22 mouse cellular contexts compared by ENCODE assay signal in the genomic region with DNA sequence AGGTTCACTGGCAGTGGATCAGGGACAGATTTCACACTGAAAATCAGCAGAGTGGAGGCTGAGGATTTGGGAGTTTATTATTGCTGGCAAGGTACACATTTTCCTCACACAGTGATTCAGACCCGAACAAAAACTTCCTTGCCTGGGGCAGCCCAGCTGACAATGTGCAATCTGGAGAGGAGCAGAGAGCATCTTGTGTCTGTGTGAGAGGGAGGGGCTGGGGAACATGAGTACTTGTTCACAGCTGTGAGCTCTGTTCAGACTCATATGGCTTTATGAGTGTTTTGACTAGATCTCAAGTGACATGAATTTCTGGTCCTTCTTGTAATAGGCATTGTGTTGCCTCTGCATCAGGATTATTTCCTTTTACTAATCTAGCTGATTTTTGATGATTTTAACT.
DNase-seq lines count a peak whose midpoint lies in the region; ATAC-seq and TF ChIP-seq lines count a peak whose summit lies in the region.
"Had no signal": no experiment of that assay in that cellular context is flagged by ENCODE, and none has a peak within 500 bp of the region (broad histone marks: within the 10 kb centered on the region; RNA-seq: fewer than 3 reads in every experiment).

No protein-coding gene starts in this region.

- no peak for TF ChIP-seq CTCF in midbrain, postnatal 0 days (IDR thresholded peaks at IDR 0.05)

- peak; percentile 19 for DNase-seq in forebrain, embryonic 14.5 days (ENCODE audit: low spot score)
- no peak for DNase-seq in forebrain, embryonic 11.5 days (ENCODE audit: low spot score)
- peak; percentile 25 for DNase-seq in midbrain, postnatal 0 days (ENCODE audit: low spot score)
- peak; percentile 48 for DNase-seq in embryonic facial prominence, embryonic 14.5 days (ENCODE audit: low spot score)
- peak; percentile 64 for DNase-seq in retina, postnatal 1 day
- no peak for DNase-seq in cerebellum, adult 11 months
- no peak for DNase-seq in kidney, postnatal 25 days
- DNase-seq: B cell, adult 2 months; cerebellum, postnatal 25 days; gastrocnemius, postnatal 25 days; lung, adult 2 months; lung, postnatal 36 days; thymus, postnatal 14 days had no signal

- H3K27me3 ChIP-seq in forebrain, embryonic 14.5 days (replicated peaks; ENCODE audit: control insufficient read depth, insufficient read depth, low read length), result no peaks in the 10 kb centered on the region
- no peaks in the 10 kb centered on the region for H3K27me3 ChIP-seq in forebrain, embryonic 11.5 days (ENCODE audit: control insufficient read depth, insufficient read depth, low read length)
- no peaks in the 10 kb centered on the region for H3K27me3 ChIP-seq in midbrain, postnatal 0 days (ENCODE audit: insufficient read depth, low read length)
- H3K27me3 ChIP-seq in midbrain, embryonic 15.5 days (replicated peaks), result no peaks in the 10 kb centered on the region
- no peaks in the 10 kb centered on the region for H3K27me3 ChIP-seq in embryonic facial prominence, embryonic 14.5 days (replicated peaks; ENCODE audit: control insufficient read depth, insufficient read depth, low read length)
- H3K27me3 ChIP-seq: hindbrain, embryonic 13.5 days; kidney, embryonic 15.5 days had no signal

- H3K4me3 ChIP-seq in forebrain, embryonic 14.5 days (ENCODE audit: low read depth, low read length), result no peak overlapping the region
- no peak overlapping the region for H3K4me3 ChIP-seq in forebrain, embryonic 11.5 days (ENCODE audit: low read depth, low read length)
- H3K4me3 ChIP-seq in midbrain, postnatal 0 days (ENCODE audit: low read depth, low read length), result no peak overlapping the region
- H3K4me3 ChIP-seq in midbrain, embryonic 15.5 days, result no peak overlapping the region
- H3K4me3 ChIP-seq in embryonic facial prominence, embryonic 14.5 days (ENCODE audit: low read depth, low read length), result no peak overlapping the region
- H3K4me3 ChIP-seq: hindbrain, embryonic 13.5 days; kidney, embryonic 15.5 days; layer of hippocampus, adult 2 months; midbrain, embryonic 10.5 days; myocyte had no signal

- ATAC-seq in forebrain, embryonic 14.5 days, result 0 out of 2 replicates have a peak, but pooled peaks have one; percentile 34
- ATAC-seq in forebrain, embryonic 11.5 days (replicated peaks; ENCODE audit: low FRiP score), result no peak
- no peak for ATAC-seq in midbrain, postnatal 0 days (ENCODE audit: low FRiP score)
- ATAC-seq in midbrain, embryonic 15.5 days (replicated peaks), result no peak
- ATAC-seq in embryonic facial prominence, embryonic 14.5 days (ENCODE audit: low read depth), result 0 out of 2 replicates have a peak, but pooled peaks have one; percentile 33
- ATAC-seq: intestine, embryonic 16.5 days had no signal

- no peaks in the 10 kb centered on the region for H3K9me3 ChIP-seq in forebrain, embryonic 14.5 days (replicated peaks; ENCODE audit: control insufficient read depth, low read length)
- H3K9me3 ChIP-seq in forebrain, embryonic 11.5 days (ENCODE audit: control insufficient read depth, low read length), result no peaks in the 10 kb centered on the region; the same call in 1 of the 2 replicates
- no peaks in the 10 kb centered on the region for H3K9me3 ChIP-seq in midbrain, postnatal 0 days (ENCODE audit: low read length)
- H3K9me3 ChIP-seq in midbrain, embryonic 15.5 days, result no peaks in the 10 kb centered on the region
- 0 out of 2 replicates have a peak, but pooled peaks cover 3% of the 10 kb centered on the region for H3K9me3 ChIP-seq in embryonic facial prominence, embryonic 14.5 days (ENCODE audit: control insufficient read depth, low read length)
- H3K9me3 ChIP-seq: hindbrain, embryonic 13.5 days; kidney, embryonic 15.5 days; midbrain, embryonic 10.5 days had no signal

- H3K36me3 ChIP-seq in forebrain, embryonic 14.5 days (ENCODE audit: control insufficient read depth, insufficient read depth, low read length), result no peaks in the 10 kb centered on the region
- H3K36me3 ChIP-seq in forebrain, embryonic 11.5 days (ENCODE audit: control insufficient read depth, insufficient read depth, low read length), result no peaks in the 10 kb centered on the region
- no peaks in the 10 kb centered on the region for H3K36me3 ChIP-seq in midbrain, postnatal 0 days (ENCODE audit: insufficient read depth, low read length)
- no peaks in the 10 kb centered on the region for H3K36me3 ChIP-seq in midbrain, embryonic 15.5 days (replicated peaks)
- H3K36me3 ChIP-seq in embryonic facial prominence, embryonic 14.5 days (ENCODE audit: control insufficient read depth, insufficient read depth, low read length), result no peaks in the 10 kb centered on the region
- H3K36me3 ChIP-seq: hindbrain, embryonic 13.5 days; kidney, embryonic 15.5 days; midbrain, embryonic 10.5 days had no signal

- no peaks in the 10 kb centered on the region for H3K4me1 ChIP-seq in forebrain, embryonic 14.5 days (ENCODE audit: control insufficient read depth, insufficient read depth, low read length)
- no peaks in the 10 kb centered on the region for H3K4me1 ChIP-seq in forebrain, embryonic 11.5 days (replicated peaks; ENCODE audit: control insufficient read depth, insufficient read depth, low read length)
- H3K4me1 ChIP-seq in midbrain, postnatal 0 days (ENCODE audit: insufficient read depth, low read length), result no peaks in the 10 kb centered on the region
- no peaks in the 10 kb centered on the region for H3K4me1 ChIP-seq in midbrain, embryonic 15.5 days
- H3K4me1 ChIP-seq in embryonic facial prominence, embryonic 14.5 days (ENCODE audit: control insufficient read depth, insufficient read depth, low read length), result no peaks in the 10 kb centered on the region
- H3K4me1 ChIP-seq: hindbrain, embryonic 13.5 days; kidney, embryonic 15.5 days; midbrain, embryonic 10.5 days had no signal

- H3K27ac ChIP-seq in forebrain, embryonic 14.5 days (ENCODE audit: low read depth, low read length), result no peak overlapping the region
- no peak overlapping the region for H3K27ac ChIP-seq in forebrain, embryonic 11.5 days (ENCODE audit: low read depth, low read length)
- no peak overlapping the region for H3K27ac ChIP-seq in midbrain, postnatal 0 days (ENCODE audit: low read depth, low read length)
- no peak overlapping the region for H3K27ac ChIP-seq in midbrain, embryonic 15.5 days
- no peak overlapping the region for H3K27ac ChIP-seq in embryonic facial prominence, embryonic 14.5 days (replicated peaks; ENCODE audit: low read depth, low read length)
- H3K27ac ChIP-seq: hindbrain, embryonic 13.5 days; kidney, embryonic 15.5 days; layer of hippocampus, adult 2 months; midbrain, embryonic 10.5 days; stomach, postnatal 0 days had no signal

- no peak overlapping the region for H3K9ac ChIP-seq in forebrain, embryonic 14.5 days (ENCODE audit: low read length)
- no peak overlapping the region for H3K9ac ChIP-seq in forebrain, embryonic 11.5 days (ENCODE audit: low read length)
- H3K9ac ChIP-seq in midbrain, postnatal 0 days (replicated peaks; ENCODE audit: low read length, poor library complexity, severe bottlenecking), result no peak overlapping the region
- no peak overlapping the region for H3K9ac ChIP-seq in midbrain, embryonic 15.5 days
- no peak overlapping the region for H3K9ac ChIP-seq in embryonic facial prominence, embryonic 14.5 days (ENCODE audit: low read depth, low read length)
- H3K9ac ChIP-seq: hindbrain, embryonic 13.5 days; kidney, embryonic 15.5 days had no signal

- WGBS in forebrain, embryonic 14.5 days, result 79% methylated on average over 1 of the region's 1 CpGs
- WGBS in forebrain, embryonic 11.5 days, result 70% methylated on average over 1 of the region's 1 CpGs
- WGBS in midbrain, postnatal 0 days, result 67% methylated on average over 1 of the region's 1 CpGs
- 60% methylated on average over 1 of the region's 1 CpGs for WGBS in midbrain, embryonic 15.5 days
- 28% methylated on average over 1 of the region's 1 CpGs for WGBS in embryonic facial prominence, embryonic 14.5 days

- H3K4me2 ChIP-seq in forebrain, embryonic 14.5 days (ENCODE audit: low read length), result no peak overlapping the region
- H3K4me2 ChIP-seq in forebrain, embryonic 11.5 days (ENCODE audit: low read depth, low read length, severe bottlenecking), result no peak overlapping the region
- H3K4me2 ChIP-seq in midbrain, postnatal 0 days (ENCODE audit: low read depth, low read length, poor library complexity, severe bottlenecking), result no peak overlapping the region
- H3K4me2 ChIP-seq in midbrain, embryonic 15.5 days, result no peak overlapping the region
- H3K4me2 ChIP-seq in embryonic facial prominence, embryonic 14.5 days (ENCODE audit: low read depth, low read length), result no peak overlapping the region
- H3K4me2 ChIP-seq: hindbrain, embryonic 13.5 days; kidney, embryonic 15.5 days; liver, embryonic 11.5 days had no signal

Comparison
In these comparisons a context has a peak if more than half of its experiments do, and no peak if none do; other contexts are left out.
1. ATAC-seq: peak in forebrain, embryonic 14.5 days (single experiment) and embryonic facial prominence, embryonic 14.5 days (single experiment); none in forebrain, embryonic 11.5 days (single experiment), midbrain, postnatal 0 days (single experiment) and midbrain, embryonic 15.5 days (single experiment).
2. DNase-seq: peak in forebrain, embryonic 14.5 days (single experiment), midbrain, postnatal 0 days (single experiment), embryonic facial prominence, embryonic 14.5 days (single experiment) and retina, postnatal 1 day (single experiment); none in forebrain, embryonic 11.5 days (single experiment), cerebellum, adult 11 months (single experiment) and kidney, postnatal 25 days (0 of 2).